Mouse (Mus musculus): ENCODE measurements around the gene Syt7. TPM values are rescaled to one million over a fixed set of nuclear protein-coding genes. Genes with fewer than 3 reads are reported as not detected.
A peak's percentile ranks its signal among the peaks of the same experiment; 100 is the strongest.

The Syt7 gene
- polyA plus RNA-seq, 1 experiment from 2014 or later, result 2.1 TPM

GRCm38 (mm10) chr19:10359105-10359946 lies 29.6 kb upstream of the Syt7 start:
- H3K9me3 ChIP-seq, result no peaks in the 10 kb centered on the region
- H3K36me3 ChIP-seq, result no peaks in the 10 kb centered on the region
- no peaks in the 10 kb centered on the region for H3K4me1 ChIP-seq
- no peak overlapping the region for H3K9ac ChIP-seq
- no peak overlapping the region for H3K4me3 ChIP-seq
- H3K4me2 ChIP-seq, result no peak overlapping the region
- H3K27me3 ChIP-seq, result no peaks in the 10 kb centered on the region
- no peak overlapping the region for H3K27ac ChIP-seq
- ATAC-seq (ENCODE audit: borderline replicate concordance, extremely low read depth, low FRiP score, low TSS enrichment), result no peak
- 71% methylated on average over 8 of the region's 8 CpGs for WGBS

DNA sequence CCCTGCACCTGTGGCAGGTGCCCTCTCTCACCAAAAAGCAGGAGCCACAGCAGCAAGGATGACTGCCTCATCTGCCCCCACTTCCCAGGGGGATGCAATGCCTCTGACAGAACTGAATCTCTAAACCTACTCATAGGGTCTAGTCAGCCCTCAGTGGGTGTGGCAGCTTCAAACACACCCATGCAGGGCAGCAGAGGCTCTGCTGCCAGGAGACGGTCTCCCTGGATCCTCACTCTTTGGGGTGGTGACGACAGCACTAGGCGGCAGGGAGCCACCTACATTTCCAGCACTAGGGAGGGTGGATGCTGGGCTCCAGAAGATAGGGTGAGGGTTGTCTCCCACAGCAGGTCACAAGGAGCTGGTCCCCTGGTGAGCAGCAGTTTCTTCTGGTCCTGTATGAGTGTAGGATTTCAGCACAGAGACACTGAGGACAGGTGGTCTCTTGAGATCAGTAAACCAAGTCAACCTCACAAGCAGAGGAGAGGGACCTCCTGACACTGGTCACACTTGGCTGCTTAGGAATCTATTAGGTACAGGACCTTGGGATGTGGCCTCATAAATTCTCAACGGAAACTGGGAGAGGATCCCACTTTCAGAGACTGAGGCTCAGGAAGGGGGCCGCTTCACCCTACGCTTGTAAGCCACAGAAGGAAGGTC lies 26.3 kb upstream of the Syt7 start:
- WGBS, result 64% methylated on average over 6 of the region's 6 CpGs
- Histone ChIP-seq H3K36me3 (no peaks in the 10 kb centered on the region), H3K4me1 (no peaks in the 10 kb centered on the region), H3K27me3 (no peaks in the 10 kb centered on the region), H3K4me2 (no peak overlapping the region), H3K4me3 (no peak overlapping the region), H3K9me3 (no peaks in the 10 kb centered on the region), H3K9ac (no peak overlapping the region), H3K27ac (no peak overlapping the region)
- no peak for ATAC-seq (ENCODE audit: borderline replicate concordance, extremely low read depth, low FRiP score, low TSS enrichment)

GRCm38 (mm10) chr19:10363869-10364268 lies 25.0 kb upstream of the Syt7 start:
- WGBS, result 16% methylated on average over 7 of the region's 7 CpGs

DNA sequence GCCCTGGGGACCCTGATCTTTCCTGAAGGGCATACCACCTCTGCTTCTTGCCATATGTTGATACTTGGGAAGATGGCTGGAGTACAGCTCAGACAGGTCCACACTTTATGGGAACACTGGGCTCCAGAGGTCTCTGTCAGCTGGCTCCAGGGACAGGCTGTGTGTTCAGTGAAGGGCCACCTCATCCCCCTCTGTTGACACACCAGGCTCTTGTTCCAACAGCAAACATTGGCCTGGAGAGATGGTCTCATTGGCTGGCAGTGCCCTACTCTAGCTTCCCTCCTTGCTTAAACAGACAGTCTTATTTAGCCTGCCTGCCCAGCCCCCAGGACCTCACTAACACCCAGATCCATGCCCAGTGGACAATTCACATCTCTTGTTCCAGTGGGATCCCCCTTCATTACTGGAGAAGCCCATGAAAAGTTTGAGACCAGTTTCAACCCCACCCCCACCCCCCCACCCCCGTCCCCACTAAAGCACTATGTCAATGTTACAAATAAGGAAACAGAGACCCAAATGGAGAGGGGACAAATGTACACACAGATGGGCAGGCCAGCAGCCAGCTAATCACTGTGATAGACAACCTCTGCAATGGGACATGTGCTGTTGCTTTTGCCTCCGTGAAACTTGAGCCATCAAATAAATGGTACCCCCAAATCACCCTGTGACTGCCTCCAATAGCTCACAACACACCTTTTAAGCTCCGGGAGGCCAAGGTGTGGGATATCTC lies 22.6 kb upstream of the Syt7 start:
- Histone ChIP-seq H3K4me3 (no peak overlapping the region), H3K9ac (no peak overlapping the region), H3K36me3 (no peaks in the 10 kb centered on the region), H3K9me3 (no peaks in the 10 kb centered on the region), H3K27me3 (no peaks in the 10 kb centered on the region), H3K4me2 (no peak overlapping the region), H3K4me1 (no peaks in the 10 kb centered on the region), H3K27ac (no peak overlapping the region)
- WGBS, result 29% methylated on average over 3 of the region's 3 CpGs
- ATAC-seq (ENCODE audit: borderline replicate concordance, extremely low read depth, low FRiP score, low TSS enrichment), result peak; percentile 32; the same call in 1 of the 2 replicates

More at GRCm38 (mm10) chr19:10363869-10364268, 25.0 kb upstream of the Syt7 start:
- Histone ChIP-seq H3K9ac (no peak overlapping the region), H3K27me3 (no peaks in the 10 kb centered on the region), H3K9me3 (no peaks in the 10 kb centered on the region), H3K4me1 (no peaks in the 10 kb centered on the region), H3K4me2 (no peak overlapping the region), H3K4me3 (no peak overlapping the region), H3K36me3 (no peaks in the 10 kb centered on the region), H3K27ac (no peak overlapping the region)
- no peak for ATAC-seq (ENCODE audit: borderline replicate concordance, extremely low read depth, low FRiP score, low TSS enrichment)

- Histone ChIP-seq H3K36me3 (no peaks in the 10 kb centered on the region), H3K4me2 (no peak overlapping the region), H3K9me3 (no peaks in the 10 kb centered on the region), H3K27me3 (no peaks in the 10 kb centered on the region), H3K9ac (no peak overlapping the region), H3K4me3 (no peak overlapping the region), H3K4me1 (no peaks in the 10 kb centered on the region), H3K27ac (no peak overlapping the region)
- WGBS, result 74% methylated on average over 7 of the region's 7 CpGs
- ATAC-seq (ENCODE audit: borderline replicate concordance, extremely low read depth, low FRiP score, low TSS enrichment), result no peak
Measured at GRCm38 (mm10) chr19:10367802-10368201, 21.1 kb upstream of the Syt7 start.

GRCm38 (mm10) chr19:10369936-10370335 lies 19.0 kb upstream of the Syt7 start:
- 53% methylated on average over 4 of the region's 4 CpGs for WGBS
- H3K36me3 ChIP-seq, result no peaks in the 10 kb centered on the region
- no peaks in the 10 kb centered on the region for H3K27me3 ChIP-seq
- no peak overlapping the region for H3K4me2 ChIP-seq
- H3K27ac ChIP-seq, result no peak overlapping the region
- no peak overlapping the region for H3K4me3 ChIP-seq
- no peak overlapping the region for H3K9ac ChIP-seq
- H3K9me3 ChIP-seq, result no peaks in the 10 kb centered on the region
- no peak for ATAC-seq (ENCODE audit: borderline replicate concordance, extremely low read depth, low FRiP score, low TSS enrichment)
- no peaks in the 10 kb centered on the region for H3K4me1 ChIP-seq

- H3K9me3 ChIP-seq, result no peaks in the 10 kb centered on the region
- no peaks in the 10 kb centered on the region for H3K36me3 ChIP-seq
- no peaks in the 10 kb centered on the region for H3K27me3 ChIP-seq
- no peak overlapping the region for H3K4me3 ChIP-seq
- no peak for ATAC-seq (ENCODE audit: borderline replicate concordance, extremely low read depth, low FRiP score, low TSS enrichment)
- H3K9ac ChIP-seq, result no peak overlapping the region
- 55% methylated on average over 1 of the region's 1 CpGs for WGBS
- 0 out of 2 replicates have a peak, but pooled peaks cover 5% of the 10 kb centered on the region for H3K4me1 ChIP-seq
- no peak overlapping the region for H3K4me2 ChIP-seq
- H3K27ac ChIP-seq, result no peak overlapping the region
Measured at GRCm38 (mm10) chr19:10373191-10373590, 15.7 kb upstream of the Syt7 start.

DNA sequence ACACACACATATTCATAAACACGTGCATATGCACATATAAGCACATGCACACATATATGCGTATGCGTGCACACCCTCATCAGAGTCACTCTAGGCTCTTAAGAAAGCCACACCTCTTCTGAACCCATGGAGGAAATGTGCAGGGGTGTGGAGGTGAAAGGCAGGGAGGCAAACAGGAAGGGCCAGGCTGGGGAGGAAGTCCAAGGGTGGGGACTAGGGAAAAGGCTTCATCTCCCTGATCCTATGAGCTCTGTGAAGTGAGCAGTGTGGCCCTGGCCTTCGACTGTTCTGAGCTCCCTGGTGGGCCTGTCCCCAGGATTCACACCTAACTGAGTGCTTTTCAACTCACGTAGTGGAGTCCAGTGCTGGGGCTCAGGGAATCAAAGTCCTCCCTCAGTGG lies 13.6 kb upstream of the Syt7 start:
- Histone ChIP-seq H3K36me3 (no peaks in the 10 kb centered on the region), H3K27ac (no peak overlapping the region), H3K4me1 (0 out of 2 replicates have a peak, but pooled peaks cover 5% of the 10 kb centered on the region), H3K4me3 (no peak overlapping the region), H3K27me3 (no peaks in the 10 kb centered on the region), H3K4me2 (no peak overlapping the region), H3K9me3 (no peaks in the 10 kb centered on the region), H3K9ac (no peak overlapping the region)
- peak; percentile 35; the same call in 1 of the 2 replicates for ATAC-seq (ENCODE audit: borderline replicate concordance, extremely low read depth, low FRiP score, low TSS enrichment)
- WGBS, result 51% methylated on average over 5 of the region's 5 CpGs

GRCm38 (mm10) chr19:10379978-10380377 lies 8.9 kb upstream of the Syt7 start:
- no peak for ATAC-seq (ENCODE audit: borderline replicate concordance, extremely low read depth, low FRiP score, low TSS enrichment)
- Histone ChIP-seq H3K27me3 (peaks cover 6% of the 10 kb centered on the region; the same call in 1 of the 2 replicates), H3K4me1 (0 out of 2 replicates have a peak, but pooled peaks cover 5% of the 10 kb centered on the region), H3K4me2 (no peak overlapping the region), H3K9ac (no peak overlapping the region), H3K4me3 (no peak overlapping the region), H3K27ac (no peak overlapping the region), H3K9me3 (no peaks in the 10 kb centered on the region), H3K36me3 (no peaks in the 10 kb centered on the region)
- 78% methylated on average over 5 of the region's 5 CpGs for WGBS

- Histone ChIP-seq H3K4me3 (no peak overlapping the region), H3K4me1 (peaks cover 12% of the 10 kb centered on the region), H3K9me3 (no peaks in the 10 kb centered on the region), H3K4me2 (no peak overlapping the region), H3K36me3 (no peaks in the 10 kb centered on the region), H3K27ac (no peak overlapping the region), H3K27me3 (peaks cover 34% of the 10 kb centered on the region), H3K9ac (no peak overlapping the region)
- WGBS, result 47% methylated on average over 5 of the region's 5 CpGs
- no peak for ATAC-seq (ENCODE audit: borderline replicate concordance, extremely low read depth, low FRiP score, low TSS enrichment)
Measured at GRCm38 (mm10) chr19:10387660-10388059, 1.2 kb upstream of the Syt7 start.

- Histone ChIP-seq H3K4me1 (peaks cover 12% of the 10 kb centered on the region), H3K4me2 (peak overlapping the region; percentile 85), H3K36me3 (no peaks in the 10 kb centered on the region), H3K9me3 (no peaks in the 10 kb centered on the region), H3K27me3 (peaks cover 34% of the 10 kb centered on the region), H3K9ac (peak overlapping the region; percentile 54), H3K27ac (no peak overlapping the region), H3K4me3 (peak overlapping the region; percentile 54)
- peak; percentile 33 for ATAC-seq (ENCODE audit: borderline replicate concordance, extremely low read depth, low FRiP score, low TSS enrichment)
- WGBS, result under 1% methylated on average over 54 of the region's 54 CpGs
Measured at GRCm38 (mm10) chr19:10389391-10390098, 655 bp downstream of the Syt7 start.

All from lung, embryonic 15.5 days (tissue).